Mouse (Mus musculus): ENCODE measurements around the gene Rrbp1. TPM values are rescaled to one million over a fixed set of nuclear protein-coding genes. Genes with fewer than 3 reads are reported as not detected.

Rrbp1 gene
- polyA plus RNA-seq, 1 experiment, result 76.7 TPM

DNA sequence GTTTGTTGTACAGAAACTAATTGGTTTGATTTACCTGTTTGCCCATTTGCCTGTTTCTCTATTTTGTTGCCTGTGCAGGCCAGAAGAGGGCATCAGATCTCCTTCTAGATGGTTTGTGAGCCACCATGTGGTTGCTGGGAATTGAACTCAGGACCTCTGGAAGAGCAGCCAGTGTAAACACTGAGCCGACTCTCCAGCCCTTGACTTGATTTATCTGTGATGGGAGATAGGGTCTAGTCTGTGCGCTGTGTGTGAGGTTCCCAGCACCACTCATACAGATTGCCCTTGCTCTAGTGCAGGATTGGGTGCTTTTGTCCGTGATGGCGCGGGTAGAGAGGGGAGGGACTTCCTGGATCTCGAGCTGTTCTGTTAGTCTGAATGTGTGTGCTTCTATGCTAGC lies 85.2 kb downstream of the Rrbp1 start:
- Histone ChIP-seq H3K27me3 (ENCODE audit: control insufficient read depth, insufficient read depth, low read length) (no peaks in the 10 kb centered on the region), H3K4me3 (replicated peaks; ENCODE audit: insufficient read depth, low read depth, low read length) (no peak overlapping the region), H3K27ac (ENCODE audit: insufficient read depth, low read length) (no peak overlapping the region), H3K4me1 (ENCODE audit: control insufficient read depth, insufficient read depth, low read length) (peaks cover 10% of the 10 kb centered on the region)
- no peak for TF ChIP-seq CTCF (IDR thresholded peaks at IDR 0.05; ENCODE audit: borderline replicate concordance, insufficient read depth, low read depth, low read length)
- no peak for TF ChIP-seq POLR2A (IDR thresholded peaks at IDR 0.05; ENCODE audit: borderline replicate concordance, insufficient read depth, low read length)
- 94% methylated on average over 6 of the region's 6 CpGs for WGBS
- DNase-seq, result no peak

DNA sequence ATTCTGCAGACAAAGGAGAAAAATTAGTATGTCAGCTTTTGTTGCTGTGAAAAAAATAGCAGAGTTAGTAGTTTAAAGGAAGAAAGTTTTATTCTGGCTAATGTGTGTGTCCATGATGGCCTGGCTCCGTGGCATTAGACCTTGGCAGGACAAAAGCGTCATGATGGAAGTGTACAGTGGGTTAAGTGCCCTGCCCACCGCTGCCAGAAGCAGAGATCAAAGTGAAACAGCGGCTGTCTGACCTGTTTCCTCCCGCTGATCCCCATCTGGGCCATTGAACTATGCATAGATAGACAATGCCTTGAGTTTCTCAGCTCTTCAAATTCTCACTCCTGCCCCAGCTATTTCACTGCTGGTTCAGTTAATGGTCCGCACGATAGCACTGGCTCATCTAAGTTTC lies 87.0 kb downstream of the Rrbp1 start:
- Histone ChIP-seq H3K27me3 (ENCODE audit: control insufficient read depth, insufficient read depth, low read length) (no peaks in the 10 kb centered on the region), H3K27ac (ENCODE audit: insufficient read depth, low read length) (0 out of 2 replicates have a peak overlapping the region, but pooled peaks have one; percentile 39), H3K4me3 (replicated peaks; ENCODE audit: insufficient read depth, low read depth, low read length) (no peak overlapping the region), H3K4me1 (ENCODE audit: control insufficient read depth, insufficient read depth, low read length) (peaks cover 7% of the 10 kb centered on the region)
- TF ChIP-seq CTCF (IDR thresholded peaks at IDR 0.05; ENCODE audit: borderline replicate concordance, insufficient read depth, low read depth, low read length), result no peak
- no peak for TF ChIP-seq POLR2A (IDR thresholded peaks at IDR 0.05; ENCODE audit: borderline replicate concordance, insufficient read depth, low read length)
- WGBS, result 67% methylated on average over 7 of the region's 7 CpGs
- DNase-seq, result no peak

DNA sequence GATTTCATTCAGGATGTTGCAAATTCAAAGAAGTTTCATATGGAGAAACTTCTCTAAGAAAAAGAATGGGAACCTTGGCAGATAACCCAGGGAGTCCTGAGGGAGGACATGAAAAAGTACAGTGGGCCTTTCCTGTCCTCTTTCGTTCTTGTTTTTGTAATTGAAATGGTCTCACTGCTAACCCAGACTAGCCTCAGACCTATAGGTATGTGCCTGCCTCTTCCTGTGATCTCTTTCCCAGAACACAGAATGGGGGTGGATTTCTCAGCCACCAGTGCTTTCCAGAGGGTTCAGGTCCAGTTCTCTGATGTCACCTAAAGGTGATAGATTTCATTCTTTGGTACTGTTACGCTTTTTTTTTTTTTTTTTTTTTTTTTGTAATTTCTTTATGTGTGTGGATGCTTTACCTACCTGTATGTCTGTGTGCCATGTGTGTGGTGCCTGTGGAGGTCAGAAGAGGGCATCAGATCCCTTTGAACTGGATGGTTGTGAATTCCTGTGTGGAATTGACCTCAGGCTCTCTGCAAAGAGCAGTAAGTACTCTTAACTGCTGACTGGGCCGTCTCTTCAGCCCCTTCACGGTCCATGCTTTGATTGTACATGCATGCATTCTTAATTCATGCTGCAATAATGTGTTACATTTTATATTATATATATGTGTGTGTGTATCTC lies 92.1 kb downstream of the Rrbp1 start:
- no peak overlapping the region for H3K4me3 ChIP-seq (replicated peaks; ENCODE audit: insufficient read depth, low read depth, low read length)
- no peak for DNase-seq
- no peak overlapping the region for H3K27ac ChIP-seq (ENCODE audit: insufficient read depth, low read length)
- no peaks in the 10 kb centered on the region for H3K27me3 ChIP-seq (ENCODE audit: control insufficient read depth, insufficient read depth, low read length)
- H3K4me1 ChIP-seq (ENCODE audit: control insufficient read depth, insufficient read depth, low read length), result peaks cover 4% of the 10 kb centered on the region; the same call in 1 of the 2 replicates
- TF ChIP-seq POLR2A (IDR thresholded peaks at IDR 0.05; ENCODE audit: borderline replicate concordance, insufficient read depth, low read length) (no peak), CTCF (IDR thresholded peaks at IDR 0.05; ENCODE audit: borderline replicate concordance, insufficient read depth, low read depth, low read length) (peak; percentile 49; the same call in 1 of the 2 replicates)
- WGBS, result 57% methylated on average over 4 of the region's 4 CpGs

DNA sequence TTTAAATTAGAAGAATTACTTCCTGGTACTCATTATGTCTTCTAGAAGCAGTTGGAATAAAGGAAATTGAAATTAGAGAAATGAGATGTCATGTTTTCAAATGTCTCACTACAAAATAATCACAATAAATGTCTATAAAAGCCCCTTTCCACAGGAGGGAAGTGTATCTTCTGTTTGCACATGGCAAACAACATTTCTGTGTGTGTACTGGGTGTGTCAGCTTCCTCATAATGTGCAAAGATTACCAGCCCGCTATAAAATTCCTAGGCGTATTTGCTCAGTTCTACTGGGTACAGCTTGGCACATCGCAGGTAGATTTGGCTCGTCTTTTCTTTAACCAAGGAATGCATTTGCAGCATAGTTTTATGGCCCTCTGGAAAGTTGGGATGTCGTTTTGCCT lies 93.4 kb downstream of the Rrbp1 start:
- Histone ChIP-seq H3K4me3 (replicated peaks; ENCODE audit: insufficient read depth, low read depth, low read length) (no peak overlapping the region), H3K27ac (ENCODE audit: insufficient read depth, low read length) (no peak overlapping the region), H3K4me1 (ENCODE audit: control insufficient read depth, insufficient read depth, low read length) (peaks cover 4% of the 10 kb centered on the region; the same call in 1 of the 2 replicates), H3K27me3 (ENCODE audit: control insufficient read depth, insufficient read depth, low read length) (no peaks in the 10 kb centered on the region)
- 35% methylated on average over 5 of the region's 5 CpGs for WGBS
- DNase-seq, result no peak
- TF ChIP-seq POLR2A (IDR thresholded peaks at IDR 0.05; ENCODE audit: borderline replicate concordance, insufficient read depth, low read length), result no peak
- no peak for TF ChIP-seq CTCF (IDR thresholded peaks at IDR 0.05; ENCODE audit: borderline replicate concordance, insufficient read depth, low read depth, low read length)

DNA sequence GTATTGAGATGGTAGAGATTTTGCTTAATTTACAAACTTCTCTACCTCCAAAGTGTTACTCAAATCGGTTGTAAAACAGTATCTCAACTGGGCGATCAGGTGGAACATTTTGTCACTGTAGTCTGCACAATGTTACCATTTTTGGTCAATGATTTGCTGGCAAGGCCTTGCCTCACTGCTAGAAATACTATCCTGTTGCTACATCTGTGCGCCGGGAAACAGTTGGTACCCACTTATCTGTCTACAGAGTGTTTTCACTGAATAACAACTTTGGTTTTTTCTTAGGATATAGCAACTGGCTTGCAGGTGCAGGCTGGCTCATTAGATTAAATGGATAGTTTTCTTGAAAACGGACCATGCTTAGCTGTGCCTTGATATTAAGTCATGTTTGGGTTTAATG lies 94.8 kb downstream of the Rrbp1 start:
- DNase-seq, result no peak
- TF ChIP-seq CTCF (IDR thresholded peaks at IDR 0.05; ENCODE audit: borderline replicate concordance, insufficient read depth, low read depth, low read length) (no peak), POLR2A (IDR thresholded peaks at IDR 0.05; ENCODE audit: borderline replicate concordance, insufficient read depth, low read length) (no peak)
- H3K27me3 ChIP-seq (ENCODE audit: control insufficient read depth, insufficient read depth, low read length), result no peaks in the 10 kb centered on the region
- WGBS, result 1% methylated on average over 5 of the region's 5 CpGs
- peaks cover 4% of the 10 kb centered on the region; the same call in 1 of the 2 replicates for H3K4me1 ChIP-seq (ENCODE audit: control insufficient read depth, insufficient read depth, low read length)
- H3K27ac ChIP-seq (ENCODE audit: insufficient read depth, low read length), result no peak overlapping the region
- H3K4me3 ChIP-seq (replicated peaks; ENCODE audit: insufficient read depth, low read depth, low read length), result peak overlapping the region; percentile 63

DNA sequence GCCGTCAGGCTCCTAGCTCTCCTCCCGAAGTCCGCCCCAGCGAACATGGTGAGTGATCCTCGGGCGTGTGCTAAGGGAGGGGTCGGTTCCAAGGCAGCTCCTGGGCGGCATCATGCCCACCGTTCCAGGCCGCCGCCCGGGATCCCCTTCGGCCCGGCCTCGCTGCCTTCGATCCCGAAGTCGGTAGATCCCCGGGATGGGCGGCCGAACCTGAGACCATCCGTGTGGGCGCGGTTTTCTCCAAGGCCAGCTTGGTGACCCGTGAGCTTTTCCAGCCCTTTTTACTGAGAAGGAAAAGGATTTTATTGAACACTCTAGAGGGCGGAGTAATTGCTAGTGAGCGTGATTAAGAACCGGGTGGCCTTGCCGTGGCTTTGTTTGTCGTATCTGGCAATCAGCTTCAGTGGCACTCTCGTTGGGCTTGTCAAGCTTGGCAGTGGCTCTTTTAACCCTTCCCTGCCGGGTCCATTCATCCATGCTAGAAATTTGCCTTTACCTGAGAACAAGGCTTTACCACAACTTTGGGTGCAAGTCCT lies 95.4 kb downstream of the Rrbp1 start:
- Histone ChIP-seq H3K4me3 (replicated peaks; ENCODE audit: insufficient read depth, low read depth, low read length) (peak overlapping the region; percentile 63), H3K4me1 (ENCODE audit: control insufficient read depth, insufficient read depth, low read length) (peaks cover 4% of the 10 kb centered on the region; the same call in 1 of the 2 replicates), H3K27me3 (ENCODE audit: control insufficient read depth, insufficient read depth, low read length) (no peaks in the 10 kb centered on the region), H3K27ac (ENCODE audit: insufficient read depth, low read length) (peak overlapping the region; percentile 27)
- DNase-seq, result peak in 1 of 2 experiments; percentile 67
- TF ChIP-seq POLR2A (IDR thresholded peaks at IDR 0.05; ENCODE audit: borderline replicate concordance, insufficient read depth, low read length) (no peak), CTCF (IDR thresholded peaks at IDR 0.05; ENCODE audit: borderline replicate concordance, insufficient read depth, low read depth, low read length) (no peak)
- under 1% methylated on average over 32 of the region's 32 CpGs for WGBS

DNA sequence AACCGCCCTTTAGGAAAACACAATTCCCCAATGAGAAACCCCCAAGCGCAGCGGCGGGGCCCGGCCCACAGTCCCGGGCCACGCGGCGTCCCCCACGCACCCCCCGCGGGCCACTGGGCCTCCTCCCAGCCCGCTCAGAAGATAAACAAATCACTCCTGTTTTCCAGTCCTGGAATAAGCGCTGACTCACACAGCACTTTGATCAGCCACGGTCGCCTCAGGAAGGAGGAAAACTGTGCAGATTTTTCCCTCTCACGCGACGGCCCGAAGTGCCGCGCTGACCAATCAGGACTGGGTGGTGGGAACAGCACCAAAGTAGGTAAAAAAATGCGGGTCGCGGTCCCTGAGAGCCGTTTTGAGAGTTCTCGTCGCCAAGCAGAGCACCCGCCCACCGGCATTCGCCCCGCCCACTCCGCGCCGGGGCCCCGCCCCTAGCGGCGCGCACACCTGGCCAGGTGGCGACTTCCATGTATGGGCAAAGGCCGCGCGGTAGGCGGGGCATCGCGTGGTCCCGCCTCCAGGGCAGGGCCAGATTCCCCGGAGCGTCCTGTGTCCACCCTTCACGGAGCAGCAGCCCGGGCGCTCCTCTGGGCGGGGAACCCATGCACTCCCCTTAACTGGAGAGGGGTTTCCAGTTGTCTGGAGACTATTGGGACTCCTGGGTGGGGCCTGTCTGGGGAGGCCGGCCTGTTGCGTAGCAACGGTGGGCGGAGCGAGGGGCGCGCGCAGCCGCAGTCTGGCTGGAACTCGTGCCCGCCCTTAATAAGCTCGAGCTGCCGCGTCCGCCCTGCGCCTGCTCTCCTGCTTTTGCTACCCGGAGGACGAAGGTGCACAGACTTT lies 96.1 kb downstream of the Rrbp1 start, which contains the start of gene Dstn:
Dstn (plus strand) TSS at position 561 of the 840 bp plus-strand sequence.
- Histone ChIP-seq H3K27me3 (ENCODE audit: control insufficient read depth, insufficient read depth, low read length) (no peaks in the 10 kb centered on the region), H3K4me3 (replicated peaks; ENCODE audit: insufficient read depth, low read depth, low read length) (peak within 1 kb of the TSS; percentile 63), H3K27ac (ENCODE audit: insufficient read depth, low read length) (peak within 1 kb of the TSS; percentile 74), H3K4me1 (ENCODE audit: control insufficient read depth, insufficient read depth, low read length) (peaks cover 4% of the 10 kb centered on the region; the same call in 1 of the 2 replicates)
- TF ChIP-seq POLR2A (IDR thresholded peaks at IDR 0.05; ENCODE audit: borderline replicate concordance, insufficient read depth, low read length) (peak; percentile 97), CTCF (IDR thresholded peaks at IDR 0.05; ENCODE audit: borderline replicate concordance, insufficient read depth, low read depth, low read length) (no peak)
- DNase-seq, result peak; percentile 94 to 98
- under 1% methylated on average over 71 of the region's 71 CpGs for WGBS

Measured in cerebellum, adult 2 months (tissue).